Mouse (Mus musculus) cerebellum, adult 11-12 months (tissue): ENCODE results near the gene Jsrp1.

Experiments used
- DNase-seq: peaks from one replicate; pipeline ENCODE4 v3.0.0; 2022

Gene Jsrp1

DNA sequence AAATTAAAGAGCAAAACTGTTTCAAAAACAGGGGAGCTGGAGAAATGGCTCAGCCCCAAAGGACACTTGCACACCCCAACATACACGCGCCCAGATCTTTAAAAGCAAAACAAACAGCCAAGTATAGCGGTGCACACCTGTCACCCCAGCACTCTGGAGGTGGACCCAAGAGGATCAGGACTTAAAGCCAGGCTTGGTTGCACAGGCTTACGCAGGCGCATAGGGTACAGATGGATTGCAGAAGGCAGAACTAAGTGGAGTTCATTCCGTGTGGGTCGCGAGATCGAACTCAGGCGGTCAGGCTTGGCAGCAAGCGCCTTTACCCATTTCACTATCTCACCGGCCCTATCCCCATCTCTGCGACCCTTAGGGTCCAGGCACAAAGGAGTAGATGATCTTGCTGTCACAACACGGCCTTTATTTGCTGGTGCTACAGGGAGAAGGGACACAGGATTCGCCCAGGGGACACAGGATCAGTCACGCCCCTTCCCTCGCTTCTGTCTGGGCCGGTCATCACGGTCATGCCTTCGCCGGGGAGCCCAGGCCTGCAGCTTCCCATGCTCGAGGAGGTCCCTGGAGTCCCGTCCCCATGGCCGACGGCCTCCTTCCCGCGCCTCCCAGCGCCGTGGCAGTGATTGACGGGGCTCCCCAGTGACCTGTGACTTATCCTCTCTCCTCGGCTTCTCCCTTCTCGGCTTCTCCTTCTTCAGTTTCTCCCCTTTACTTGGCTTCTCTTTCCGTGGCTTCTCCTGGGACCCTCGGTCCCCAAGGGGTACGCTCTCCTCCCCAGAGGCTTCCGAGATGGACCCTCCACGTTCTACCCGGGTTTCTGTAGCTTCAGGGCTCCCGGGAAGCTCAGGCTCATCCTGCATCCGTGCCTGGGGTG is 5.0 kb downstream of the Jsrp1 start:
- peak; percentile 45 for DNase-seq

- DNase-seq: peak; percentile 93
These were observed 6.2 kb downstream of the Jsrp1 start for GRCm38 (mm10) chr10:80807057-80807627.

- peak; percentile 74 for DNase-seq
These were observed 6.8 kb downstream of the Jsrp1 start for GRCm38 (mm10) chr10:80806341-80807056.

DNA sequence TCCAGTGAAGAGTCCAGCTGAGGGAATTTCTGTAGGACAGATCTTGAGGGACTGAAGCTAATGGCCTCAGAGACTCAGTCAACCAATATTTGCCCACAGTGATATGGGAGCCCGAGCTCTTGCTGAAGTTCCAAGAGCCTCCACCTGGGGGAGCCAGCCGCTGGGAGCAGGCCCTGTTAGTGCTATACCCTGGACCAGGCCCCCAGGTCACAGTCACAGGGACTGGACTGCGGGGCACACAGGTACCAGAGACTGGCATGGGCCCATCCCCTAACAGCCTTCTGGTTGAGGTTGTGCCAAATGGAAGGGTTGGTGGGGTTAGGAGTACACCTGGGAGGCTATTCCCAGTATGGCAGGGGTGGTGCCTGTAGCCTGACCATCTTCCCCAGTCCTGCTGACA is 7.4 kb downstream of the Jsrp1 start:
- peak; percentile 83 for DNase-seq

DNA sequence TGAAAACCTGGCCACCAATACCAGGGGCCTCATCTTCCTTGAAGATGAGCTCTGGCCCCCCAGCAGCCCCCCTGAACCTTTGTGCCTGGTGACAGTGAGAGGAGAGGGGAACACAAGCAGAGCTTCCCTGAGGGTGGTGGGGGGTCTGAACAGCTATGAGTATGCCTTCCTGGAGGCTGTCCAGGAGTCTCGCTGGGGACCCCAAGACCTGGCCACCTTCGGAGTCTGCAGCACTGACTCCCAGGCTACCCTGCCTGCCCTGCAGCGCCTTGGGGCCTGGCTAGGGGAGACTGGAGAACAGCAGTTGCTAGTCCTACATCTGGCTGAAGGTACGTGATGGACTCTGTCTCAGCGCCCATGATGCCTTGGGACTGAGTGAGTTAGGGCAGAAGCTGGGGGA is 8.0 kb downstream of the Jsrp1 start:
- DNase-seq: peak; percentile 64

DNA sequence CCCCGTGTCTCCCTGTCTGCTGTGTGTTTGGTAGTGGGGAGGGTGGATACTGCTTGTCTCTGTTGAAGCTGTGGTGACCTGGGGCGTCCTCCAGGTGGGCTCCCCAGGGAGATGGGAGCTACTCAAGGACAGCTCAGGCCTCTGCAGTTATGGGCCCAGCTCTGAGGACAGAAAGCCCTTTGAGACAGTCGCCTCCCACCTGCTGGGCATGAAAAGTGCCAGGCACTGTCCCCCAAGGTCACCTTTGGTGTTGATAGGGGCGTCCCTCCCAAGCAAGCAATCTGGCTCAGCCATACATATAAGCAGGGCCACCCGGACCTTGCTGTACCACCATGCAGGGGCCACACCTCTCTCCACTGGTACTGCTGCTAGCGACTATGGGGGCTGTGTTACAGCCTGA is 8.4 kb downstream of the Jsrp1 start, which contains the start of gene Amh:
Gene Amh (plus strand): TSS at position 328 of the 400 bp plus-strand sequence.
- peak; percentile 60 for DNase-seq

- DNase-seq: peak; percentile 57
These were observed 9.0 kb downstream of the Jsrp1 start for GRCm38 (mm10) chr10:80804340-80804739.

GRCm38 (mm10) chr10:80802996-80803395 is 10.3 kb downstream of the Jsrp1 start:
- peak; percentile 42 for DNase-seq

DNA sequence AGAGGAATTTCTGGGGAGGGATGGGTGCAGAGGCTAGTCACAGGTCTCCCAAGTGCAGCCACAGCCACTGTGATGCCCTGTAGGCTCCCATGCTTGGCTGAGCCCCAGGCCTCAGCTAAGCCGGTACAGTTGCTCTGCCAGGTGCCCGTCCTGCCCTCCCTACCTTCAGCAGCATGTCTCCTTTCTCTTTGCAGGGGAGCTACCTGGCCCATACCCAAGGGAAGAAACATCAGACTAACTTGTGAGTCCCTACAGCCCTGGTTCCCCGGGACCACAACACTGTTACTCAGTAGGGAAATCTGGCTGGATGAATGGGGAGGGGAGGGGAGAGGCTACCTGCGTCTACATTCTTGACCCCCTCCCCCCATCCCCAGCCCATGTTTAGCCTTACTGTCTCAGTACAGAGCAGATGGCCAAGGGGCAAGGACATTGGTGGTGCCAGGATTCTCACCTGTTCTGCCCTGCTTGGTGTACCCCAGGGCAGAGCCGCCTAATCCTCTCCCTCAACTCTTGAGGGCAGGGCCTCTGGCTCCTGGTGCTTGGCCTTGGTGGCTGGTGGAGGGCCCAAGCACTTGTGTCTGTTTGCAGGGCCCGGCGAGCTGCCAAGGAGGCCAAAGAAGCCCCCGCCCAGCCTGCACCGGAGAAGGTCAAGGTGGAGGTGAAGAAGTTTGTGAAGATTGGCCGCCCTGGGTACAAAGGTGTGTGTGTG is 10.9 kb downstream of the Jsrp1 start:
- peak; percentile 55 for DNase-seq

DNA sequence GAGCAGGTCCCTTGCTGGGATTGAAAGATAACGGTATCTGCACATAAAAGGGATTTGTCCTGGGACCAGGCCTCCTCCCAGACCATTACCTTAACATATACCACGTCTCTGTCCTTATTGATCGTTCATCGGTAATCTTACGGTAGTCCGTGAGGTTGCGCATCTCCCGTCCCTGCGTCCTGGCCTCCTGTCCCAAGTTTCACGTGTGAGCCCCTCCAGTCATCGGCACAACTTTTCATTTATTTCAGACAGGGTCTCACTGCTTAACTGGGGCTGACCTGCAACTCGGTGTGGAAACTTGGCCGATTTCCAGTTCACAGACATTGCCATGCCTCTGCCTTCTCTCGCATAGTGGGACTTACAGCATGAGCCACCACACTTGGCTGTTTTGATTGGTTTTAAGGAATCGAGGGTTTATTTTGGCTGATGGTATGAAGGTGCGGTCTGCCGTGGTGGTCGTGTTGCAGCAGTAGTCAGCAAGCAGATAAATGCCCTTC is 14.2 kb downstream of the Jsrp1 start:
- DNase-seq: no peak

- DNase-seq: peak; percentile 97
These were observed 14.9 kb downstream of the Jsrp1 start, which contains the start of the genes Sf3a2 and Plekhj1 for GRCm38 (mm10) chr10:80798150-80799006. Gene Sf3a2 (plus strand): TSS chr10:80798198. Gene Plekhj1 (minus strand): TSS chr10:80798626.

DNA sequence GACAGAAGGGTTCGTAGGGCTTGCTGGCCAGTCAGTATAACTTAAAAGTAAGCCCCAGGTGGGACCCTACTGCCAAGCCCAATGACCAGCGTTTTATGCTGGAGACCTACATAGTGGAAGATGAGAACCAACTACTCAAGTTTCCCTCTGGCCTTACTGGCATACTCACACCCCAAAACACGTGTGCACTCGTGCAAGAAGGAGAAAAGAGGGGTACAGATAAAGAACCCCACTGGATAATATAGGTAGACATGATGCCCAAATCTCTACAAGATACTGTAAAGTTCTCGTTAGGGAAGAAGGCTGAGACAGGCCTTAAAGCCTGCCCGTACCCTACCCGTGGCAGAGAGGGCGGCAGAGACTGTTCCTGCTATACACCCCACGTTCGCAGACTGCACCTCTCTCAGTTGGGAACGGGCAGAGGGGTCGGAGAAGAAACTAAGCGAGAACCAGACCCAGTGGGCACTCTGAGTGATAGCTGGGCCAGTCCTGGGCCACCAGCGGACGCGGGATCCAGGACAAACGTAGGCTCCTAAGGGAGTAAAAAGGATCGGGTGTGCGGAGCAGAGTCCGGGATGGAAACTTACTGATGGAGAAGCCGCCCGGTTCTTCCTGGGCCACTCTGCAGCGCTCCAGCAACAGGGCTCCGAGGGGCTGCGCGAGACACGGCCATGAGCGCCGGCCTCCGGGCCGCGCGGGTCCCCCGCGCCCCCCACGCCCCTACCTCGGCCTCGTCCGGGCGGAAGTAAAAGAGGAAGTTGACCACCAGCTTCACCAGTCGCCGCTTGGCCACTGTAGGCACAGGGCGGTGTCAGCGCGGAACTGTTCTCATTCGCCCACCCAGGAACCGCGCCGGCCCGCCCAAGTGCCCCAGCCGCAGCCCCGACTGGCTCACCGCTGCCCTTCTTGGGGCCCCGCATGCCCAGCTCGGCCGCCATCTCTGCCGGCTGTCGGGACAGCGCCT is 15.8 kb downstream of the Jsrp1 start:
- no peak for DNase-seq

DNA sequence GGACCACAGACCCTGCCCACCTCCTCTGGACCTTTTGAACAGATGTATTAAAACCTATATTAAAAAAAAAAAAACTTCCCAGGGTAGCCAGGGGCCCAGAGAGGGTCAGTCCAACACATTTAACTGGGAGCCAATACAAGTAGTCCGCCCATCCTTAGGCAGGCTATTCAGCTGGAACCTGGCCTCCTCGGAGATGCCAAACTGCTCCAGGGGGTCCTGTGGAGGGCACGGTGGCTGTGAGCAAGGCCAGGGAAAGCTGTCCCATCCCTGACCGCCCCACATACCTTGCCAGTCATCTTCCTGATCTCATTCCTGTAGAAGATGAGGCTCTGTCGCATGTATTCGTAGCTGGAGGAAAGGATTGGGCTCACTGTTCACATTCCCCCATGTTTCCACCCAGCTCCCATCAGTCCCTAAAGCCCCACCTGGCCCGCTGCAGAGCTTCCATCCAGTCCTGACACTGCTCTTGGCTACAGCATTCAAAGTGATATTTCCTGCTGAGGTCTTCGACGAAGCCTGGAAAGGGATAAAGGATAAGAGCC is 16.9 kb downstream of the Jsrp1 start:
- peak; percentile 63 for DNase-seq

DNA sequence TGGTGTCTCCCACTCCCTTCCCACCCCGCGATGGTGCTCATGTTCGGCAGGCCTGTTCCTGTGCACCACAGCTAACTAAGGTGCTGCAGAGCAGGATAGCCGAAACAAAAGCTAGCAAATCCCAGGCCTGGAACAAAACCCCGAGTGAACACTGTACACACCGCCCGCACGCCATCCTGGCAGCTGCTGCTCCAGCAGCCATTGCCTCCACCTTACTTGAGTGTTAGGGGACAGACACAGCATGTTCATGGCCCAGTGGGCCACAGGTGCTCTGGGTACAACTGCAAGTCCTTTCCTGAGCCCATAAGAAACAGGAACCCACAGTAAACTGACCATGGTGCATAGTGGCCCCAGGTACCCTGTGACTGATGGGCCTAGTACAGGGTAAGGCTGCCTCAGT is 18.5 kb downstream of the Jsrp1 start:
- DNase-seq: peak; percentile 41

GRCm38 (mm10) chr10:80793803-80794202 is 19.5 kb downstream of the Jsrp1 start:
- peak; percentile 68 for DNase-seq

DNA sequence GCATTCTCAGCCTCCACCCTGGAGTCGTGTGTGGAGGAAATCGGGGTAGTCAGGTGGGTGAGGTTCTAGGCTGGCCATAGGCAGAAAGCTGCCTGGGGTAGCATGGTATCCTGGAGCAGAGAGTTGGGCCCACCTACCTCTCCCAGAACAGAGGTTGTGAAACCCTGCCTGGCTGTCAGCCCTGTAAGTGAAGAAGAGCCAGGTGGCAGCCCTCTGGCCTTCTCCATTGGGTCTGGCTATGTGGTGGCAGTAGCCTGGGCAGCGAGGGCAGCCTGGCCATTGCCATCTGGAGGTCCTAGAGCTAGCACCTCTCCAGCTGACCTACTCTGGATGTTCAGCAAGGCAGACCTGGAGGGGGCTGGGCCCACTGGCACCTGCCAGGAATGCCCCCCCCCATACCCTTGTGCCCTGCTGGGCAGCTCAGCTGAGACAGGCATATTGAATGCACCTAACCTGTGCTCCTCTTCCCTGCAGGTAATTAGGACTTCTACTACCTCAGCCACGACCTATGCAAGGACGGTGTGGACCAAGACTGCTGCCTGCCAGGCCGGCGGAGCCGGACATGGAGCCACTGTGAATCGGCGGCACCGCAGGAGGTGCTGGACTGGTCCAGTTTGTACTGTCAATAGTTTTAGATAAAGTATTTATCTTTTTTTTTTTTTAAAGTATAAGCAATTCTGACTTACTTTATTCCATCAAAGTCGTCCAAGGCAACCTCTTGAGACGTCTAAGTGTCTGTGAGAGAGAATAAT is 20.1 kb downstream of the Jsrp1 start:
- DNase-seq: peak; percentile 80

DNA sequence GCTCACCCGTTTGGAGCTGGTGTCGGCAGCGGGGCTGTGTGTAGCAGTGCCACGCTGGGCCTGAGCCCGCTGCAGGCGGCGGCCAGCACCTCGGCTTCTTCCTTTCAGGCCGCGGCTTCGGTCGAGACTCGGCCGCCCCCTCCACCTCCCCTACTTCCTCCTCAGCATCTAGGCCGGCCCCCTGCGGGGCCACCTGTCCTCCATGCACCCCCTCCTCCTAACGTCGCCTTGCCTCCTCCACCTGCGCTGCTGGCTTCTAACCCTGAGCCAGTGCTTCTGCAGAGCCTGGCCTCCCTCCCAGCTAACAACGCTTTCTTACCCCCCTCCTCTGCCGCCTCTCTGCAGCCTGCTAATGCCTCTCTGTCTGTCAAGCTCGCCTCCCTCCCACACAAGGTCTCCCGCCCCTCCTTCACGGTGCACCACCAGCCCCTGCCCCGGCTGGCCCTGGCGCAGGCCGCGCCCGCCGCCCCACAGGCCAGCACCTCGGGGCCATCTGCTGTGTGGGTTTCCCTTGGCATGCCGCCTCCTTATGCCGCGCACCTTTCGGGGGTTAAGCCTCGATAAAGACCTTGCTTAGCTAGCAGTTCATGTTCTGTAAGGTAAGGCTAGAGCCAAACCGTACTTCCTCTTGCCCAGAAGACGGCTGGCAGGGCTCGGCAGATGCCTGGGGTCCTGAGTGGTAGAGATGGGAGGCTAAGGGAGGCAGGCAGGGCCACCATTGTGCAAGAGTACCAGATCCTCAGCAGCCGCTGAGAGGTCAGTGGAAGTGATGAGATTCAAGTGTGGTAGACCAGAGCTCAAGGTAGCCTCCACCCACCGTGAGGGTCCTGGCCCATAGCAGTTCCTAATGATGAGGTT is 20.9 kb downstream of the Jsrp1 start:
- DNase-seq: peak; percentile 88

DNA sequence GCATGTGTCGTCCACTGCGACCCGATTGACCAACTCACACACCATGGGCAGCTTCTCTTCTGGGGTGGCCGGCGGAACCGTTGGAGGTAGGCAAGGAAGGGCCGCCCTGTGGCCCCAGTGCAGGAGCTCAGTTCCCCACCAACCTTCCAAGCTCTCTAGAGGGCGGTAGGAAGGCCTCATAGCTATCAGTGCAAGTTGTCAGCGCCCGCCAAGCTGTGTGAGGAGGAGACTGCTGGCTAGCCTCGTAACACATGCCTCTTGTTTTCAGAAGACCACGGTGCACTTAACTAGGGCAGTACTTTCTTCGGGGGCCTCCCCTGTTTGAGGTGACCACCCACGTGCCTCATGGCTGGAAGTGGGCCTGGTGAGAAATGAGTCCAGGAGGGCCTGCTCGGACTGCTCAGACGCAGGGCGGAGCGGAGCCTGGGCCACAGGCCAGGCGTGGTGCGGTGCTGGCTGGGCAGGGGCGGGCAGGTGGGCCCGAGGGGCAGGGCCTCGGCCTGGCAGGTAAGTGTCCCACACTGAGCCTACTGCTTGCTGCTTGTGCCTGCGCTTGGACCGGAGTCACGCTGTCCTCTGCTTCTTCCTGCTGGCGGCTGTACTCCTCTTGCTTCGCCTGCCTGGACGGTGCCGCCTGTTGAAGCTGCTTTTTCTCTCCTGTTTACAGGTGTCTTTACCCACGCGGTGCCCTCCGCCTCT is 21.7 kb downstream of the Jsrp1 start:
- DNase-seq: peak; percentile 76
